Mouse (Mus musculus): ENCODE measurements around the gene Stk24. TPM values are rescaled to one million over a fixed set of nuclear protein-coding genes. Genes with fewer than 3 reads are reported as not detected.
A peak's percentile ranks its signal among the peaks of the same experiment; 100 is the strongest.

Stk24 gene
- polyA plus RNA-seq, 1 experiment from 2014 or later: 36.6 TPM

- no peak for TF ChIP-seq CTCF (IDR thresholded peaks at IDR 0.05; ENCODE audit: low read depth)
- Histone ChIP-seq H3K4me2 (ENCODE audit: low read length) (no peak overlapping the region), H3K9ac (ENCODE audit: low read depth, low read length) (no peak overlapping the region), H3K36me3 (ENCODE audit: insufficient read depth, low read length) (peaks cover 27% of the 10 kb centered on the region), H3K27ac (no peak overlapping the region), H3K27me3 (ENCODE audit: insufficient read depth, low read length) (no peaks in the 10 kb centered on the region), H3K9me3 (replicated peaks; ENCODE audit: low read length) (no peaks in the 10 kb centered on the region), H3K4me1 (replicated peaks; ENCODE audit: insufficient read depth, low read length) (no peaks in the 10 kb centered on the region), H3K4me3 (replicated peaks; ENCODE audit: low read depth, low read length) (no peak overlapping the region)
- DNase-seq (ENCODE audit: low spot score) (no peak), ATAC-seq (replicated peaks; ENCODE audit: low FRiP score, low read depth) (no peak)
- 88% methylated on average over 3 of the region's 3 CpGs for WGBS
Measured at GRCm38 (mm10) chr14:121292391-121292790, 87.4 kb downstream of the Stk24 start.

GRCm38 (mm10) chr14:121291881-121292280, 87.9 kb downstream of the Stk24 start:
- DNase-seq (ENCODE audit: low spot score): no peak
- WGBS: 91% methylated on average over 8 of the region's 8 CpGs

GRCm38 (mm10) chr14:121285379-121286120, 94.3 kb downstream of the Stk24 start:
- TF ChIP-seq CTCF (IDR thresholded peaks at IDR 0.05; ENCODE audit: low read depth): peak; percentile 49; the same call in 1 of the 2 replicates
- ATAC-seq (replicated peaks; ENCODE audit: low FRiP score, low read depth) (no peak), DNase-seq (ENCODE audit: low spot score) (peak; percentile 35)
- 89% methylated on average over 14 of the region's 14 CpGs for WGBS
- Histone ChIP-seq H3K4me3 (replicated peaks; ENCODE audit: low read depth, low read length) (no peak overlapping the region), H3K4me1 (replicated peaks; ENCODE audit: insufficient read depth, low read length) (no peaks in the 10 kb centered on the region), H3K9me3 (replicated peaks; ENCODE audit: low read length) (no peaks in the 10 kb centered on the region), H3K27ac (no peak overlapping the region), H3K36me3 (ENCODE audit: insufficient read depth, low read length) (peaks cover 43% of the 10 kb centered on the region), H3K9ac (ENCODE audit: low read depth, low read length) (no peak overlapping the region), H3K4me2 (ENCODE audit: low read length) (no peak overlapping the region), H3K27me3 (ENCODE audit: insufficient read depth, low read length) (no peaks in the 10 kb centered on the region)

More at GRCm38 (mm10) chr14:121291881-121292280, 87.9 kb downstream of the Stk24 start:
- H3K27ac ChIP-seq: no peak overlapping the region
- H3K9me3 ChIP-seq (replicated peaks; ENCODE audit: low read length): no peaks in the 10 kb centered on the region
- peaks cover 31% of the 10 kb centered on the region for H3K36me3 ChIP-seq (ENCODE audit: insufficient read depth, low read length)
- no peak overlapping the region for H3K4me2 ChIP-seq (ENCODE audit: low read length)
- no peak for TF ChIP-seq CTCF (IDR thresholded peaks at IDR 0.05; ENCODE audit: low read depth)
- no peaks in the 10 kb centered on the region for H3K4me1 ChIP-seq (replicated peaks; ENCODE audit: insufficient read depth, low read length)
- H3K27me3 ChIP-seq (ENCODE audit: insufficient read depth, low read length): no peaks in the 10 kb centered on the region
- no peak for ATAC-seq (replicated peaks; ENCODE audit: low FRiP score, low read depth)
- no peak overlapping the region for H3K4me3 ChIP-seq (replicated peaks; ENCODE audit: low read depth, low read length)
- no peak overlapping the region for H3K9ac ChIP-seq (ENCODE audit: low read depth, low read length)

- ATAC-seq (replicated peaks; ENCODE audit: low FRiP score, low read depth) (no peak), DNase-seq (ENCODE audit: low spot score) (no peak)
- Histone ChIP-seq H3K9ac (ENCODE audit: low read depth, low read length) (no peak overlapping the region), H3K4me2 (ENCODE audit: low read length) (no peak overlapping the region), H3K27me3 (ENCODE audit: insufficient read depth, low read length) (no peaks in the 10 kb centered on the region), H3K27ac (no peak overlapping the region), H3K4me3 (replicated peaks; ENCODE audit: low read depth, low read length) (no peak overlapping the region), H3K36me3 (ENCODE audit: insufficient read depth, low read length) (peaks cover 50% of the 10 kb centered on the region), H3K9me3 (replicated peaks; ENCODE audit: low read length) (no peaks in the 10 kb centered on the region), H3K4me1 (replicated peaks; ENCODE audit: insufficient read depth, low read length) (no peaks in the 10 kb centered on the region)
- TF ChIP-seq CTCF (IDR thresholded peaks at IDR 0.05; ENCODE audit: low read depth): no peak
Measured at GRCm38 (mm10) chr14:121281336-121281710, 98.5 kb downstream of the Stk24 start.

GRCm38 (mm10) chr14:121280601-121281335, 99.0 kb downstream of the Stk24 start:
- Histone ChIP-seq H3K4me1 (replicated peaks; ENCODE audit: insufficient read depth, low read length) (no peaks in the 10 kb centered on the region), H3K9ac (ENCODE audit: low read depth, low read length) (no peak overlapping the region), H3K4me3 (replicated peaks; ENCODE audit: low read depth, low read length) (no peak overlapping the region), H3K4me2 (ENCODE audit: low read length) (no peak overlapping the region), H3K27me3 (ENCODE audit: insufficient read depth, low read length) (no peaks in the 10 kb centered on the region), H3K27ac (no peak overlapping the region), H3K9me3 (replicated peaks; ENCODE audit: low read length) (no peaks in the 10 kb centered on the region), H3K36me3 (ENCODE audit: insufficient read depth, low read length) (peaks cover 49% of the 10 kb centered on the region)
- TF ChIP-seq CTCF (IDR thresholded peaks at IDR 0.05; ENCODE audit: low read depth): no peak
- DNase-seq (ENCODE audit: low spot score): no peak
- no peak for ATAC-seq (replicated peaks; ENCODE audit: low FRiP score, low read depth)
- 79% methylated on average over 16 of the region's 16 CpGs for WGBS

- TF ChIP-seq CTCF (IDR thresholded peaks at IDR 0.05; ENCODE audit: low read depth): peak; percentile 98
- no peaks in the 10 kb centered on the region for H3K9me3 ChIP-seq (replicated peaks; ENCODE audit: low read length)
- no peak overlapping the region for H3K4me3 ChIP-seq (replicated peaks; ENCODE audit: low read depth, low read length)
- ATAC-seq (replicated peaks; ENCODE audit: low FRiP score, low read depth) (peak; percentile 65), DNase-seq (ENCODE audit: low spot score) (peak; percentile 91)
- H3K9ac ChIP-seq (ENCODE audit: low read depth, low read length): no peak overlapping the region
- no peaks in the 10 kb centered on the region for H3K27me3 ChIP-seq (ENCODE audit: insufficient read depth, low read length)
- no peak overlapping the region for H3K4me2 ChIP-seq (ENCODE audit: low read length)
- no peak overlapping the region for H3K27ac ChIP-seq
- H3K36me3 ChIP-seq (ENCODE audit: insufficient read depth, low read length): peaks cover 53% of the 10 kb centered on the region
- H3K4me1 ChIP-seq (replicated peaks; ENCODE audit: insufficient read depth, low read length): no peaks in the 10 kb centered on the region
- 26% methylated on average over 6 of the region's 6 CpGs for WGBS
Measured at GRCm38 (mm10) chr14:121279106-121279505, 100.7 kb downstream of the Stk24 start.

Measured in kidney, postnatal 0 days (tissue).